Mouse (Mus musculus): ENCODE results near the gene Reps2.

Reps2 gene

DNA sequence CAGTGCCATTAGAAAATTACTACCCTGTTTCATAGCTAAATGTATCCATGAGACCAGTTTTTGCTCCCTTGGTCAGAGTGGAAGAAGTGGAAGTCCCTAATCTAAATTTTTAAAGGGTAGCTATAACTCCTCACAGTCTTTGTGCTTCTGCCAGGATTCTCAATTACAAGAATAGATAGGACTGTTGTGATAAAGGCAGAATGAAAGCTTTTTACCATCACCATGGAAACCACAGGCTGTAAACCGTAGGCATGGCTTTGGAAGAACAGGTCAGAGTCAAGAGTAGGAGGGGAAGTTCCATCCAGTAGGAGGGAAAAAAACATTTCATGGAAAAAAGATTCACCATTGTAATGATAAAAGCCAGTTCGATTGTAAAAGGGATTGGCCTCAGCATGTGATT is 147.0 kb downstream of the Reps2 start:
- ATAC-seq (ENCODE audit: low TSS enrichment): peak; percentile 67; the same call in 1 of the 2 replicates

DNA sequence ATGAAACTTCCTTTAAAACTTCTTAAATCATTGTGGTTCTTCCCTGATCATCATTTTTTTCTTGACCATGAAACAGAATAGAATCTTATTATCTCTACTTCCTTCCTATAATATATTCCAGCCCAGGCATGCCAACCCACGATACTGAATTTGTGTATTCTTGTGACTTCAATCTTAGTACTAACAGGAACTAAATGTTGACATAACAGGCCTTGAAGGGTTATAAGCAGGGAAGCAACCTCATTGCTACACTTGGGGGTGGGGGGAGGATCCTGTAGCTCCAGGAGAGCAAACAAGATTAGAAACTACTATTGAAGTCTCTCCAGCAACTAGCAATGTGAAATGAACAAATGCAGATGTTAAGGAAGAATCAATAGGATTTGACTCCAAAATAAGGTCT is 154.8 kb downstream of the Reps2 start:
- ATAC-seq (ENCODE audit: low TSS enrichment): no peak

DNA sequence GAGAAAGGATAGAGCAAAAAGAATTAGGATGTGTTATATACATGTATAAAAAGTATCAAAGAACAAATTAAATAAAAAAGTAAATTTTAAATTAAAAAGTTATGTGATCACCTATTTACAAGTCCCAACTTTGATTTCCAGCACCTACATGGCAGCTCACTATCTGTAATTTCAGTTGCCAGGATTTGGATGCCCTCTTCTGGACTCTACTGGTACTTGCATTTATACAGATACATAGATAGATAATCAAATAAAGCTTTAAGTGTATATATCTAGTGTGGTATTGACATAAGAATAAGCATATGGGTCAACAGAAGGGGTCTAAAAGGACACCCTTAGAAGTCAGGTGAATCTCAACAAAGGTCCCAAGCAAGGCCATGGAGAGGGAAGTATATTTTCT is 155.7 kb downstream of the Reps2 start:
- no peak for ATAC-seq (ENCODE audit: low TSS enrichment)

DNA sequence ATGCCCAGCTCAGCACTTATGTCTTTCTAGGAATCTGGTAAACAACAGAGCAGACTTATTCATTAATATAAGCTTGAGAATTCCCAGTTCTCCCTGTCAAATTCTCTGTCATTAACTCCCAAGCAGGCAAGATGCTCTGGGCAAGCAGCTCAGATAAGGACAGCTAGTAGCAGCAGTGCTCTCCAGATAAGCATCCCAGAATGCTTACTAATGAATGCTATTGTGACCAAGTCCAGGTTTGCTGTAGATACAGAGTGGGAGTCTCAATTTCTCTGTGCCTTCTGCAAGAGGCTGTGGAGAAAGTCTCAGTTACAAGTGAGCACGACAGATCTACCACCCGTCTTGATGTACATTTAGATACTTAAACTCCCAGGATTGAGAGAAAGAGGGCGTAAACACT is 173.2 kb downstream of the Reps2 start:
- ATAC-seq (ENCODE audit: low TSS enrichment): peak; percentile 13; the same call in 1 of the 2 replicates

DNA sequence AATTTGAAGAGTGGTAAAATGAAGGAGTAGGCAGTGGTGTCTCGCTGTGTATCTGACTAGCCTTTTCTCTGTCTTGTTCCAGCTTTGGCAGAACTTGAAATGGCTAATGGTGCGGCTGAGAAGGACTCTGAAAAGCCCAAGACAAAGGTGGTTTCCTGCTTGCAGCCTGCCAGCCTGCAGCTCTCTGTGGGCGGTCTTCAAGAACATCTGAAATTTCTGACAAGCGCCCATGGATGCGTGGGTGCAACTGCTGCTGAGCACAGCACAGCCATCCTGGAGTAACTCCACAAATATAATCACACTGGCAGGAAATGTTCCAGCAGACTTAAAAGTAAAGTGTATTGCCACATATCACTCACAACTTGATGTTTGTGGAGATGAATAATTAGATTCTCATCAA is 181.3 kb downstream of the Reps2 start:
- ATAC-seq (ENCODE audit: low TSS enrichment): peak; percentile 98

DNA sequence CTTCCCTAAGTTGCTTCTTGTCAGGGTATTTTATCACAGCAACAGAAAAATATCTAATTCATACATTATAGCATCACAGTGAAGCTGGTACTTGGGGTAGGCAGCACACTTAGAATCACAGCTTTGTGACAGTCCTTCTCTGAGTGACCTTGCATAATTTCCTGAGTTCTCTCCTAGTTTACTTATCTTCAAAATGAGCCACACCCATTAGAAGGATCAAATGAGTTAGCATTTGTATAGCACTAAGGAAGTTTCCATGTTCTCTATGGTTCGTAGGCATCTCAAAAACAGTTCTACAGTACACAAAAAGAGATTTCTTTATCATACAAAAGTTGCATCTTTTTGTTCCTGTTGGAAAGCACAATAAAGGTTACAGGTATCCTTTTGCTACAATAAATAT is 187.0 kb downstream of the Reps2 start:
- ATAC-seq (ENCODE audit: low TSS enrichment): no peak

DNA sequence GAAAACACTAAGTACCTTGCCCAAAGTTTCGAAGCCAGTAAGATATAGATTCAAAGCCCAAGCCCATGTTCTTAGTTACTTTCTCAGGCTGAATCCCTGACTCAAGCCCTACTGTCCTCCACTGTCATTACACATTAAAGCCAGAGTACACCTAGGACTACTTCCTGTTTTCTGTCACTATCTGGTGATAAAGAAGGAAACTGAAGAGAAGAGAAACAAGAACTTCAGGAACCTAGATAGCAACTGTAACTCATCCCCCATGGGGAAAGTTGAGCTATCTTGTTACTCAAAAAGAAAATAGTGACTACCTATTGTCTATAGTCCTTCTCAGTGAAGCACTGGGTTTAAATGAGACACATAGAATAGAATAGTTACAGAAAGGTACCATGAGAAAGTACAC is 188.1 kb downstream of the Reps2 start:
- ATAC-seq (ENCODE audit: low TSS enrichment): no peak

DNA sequence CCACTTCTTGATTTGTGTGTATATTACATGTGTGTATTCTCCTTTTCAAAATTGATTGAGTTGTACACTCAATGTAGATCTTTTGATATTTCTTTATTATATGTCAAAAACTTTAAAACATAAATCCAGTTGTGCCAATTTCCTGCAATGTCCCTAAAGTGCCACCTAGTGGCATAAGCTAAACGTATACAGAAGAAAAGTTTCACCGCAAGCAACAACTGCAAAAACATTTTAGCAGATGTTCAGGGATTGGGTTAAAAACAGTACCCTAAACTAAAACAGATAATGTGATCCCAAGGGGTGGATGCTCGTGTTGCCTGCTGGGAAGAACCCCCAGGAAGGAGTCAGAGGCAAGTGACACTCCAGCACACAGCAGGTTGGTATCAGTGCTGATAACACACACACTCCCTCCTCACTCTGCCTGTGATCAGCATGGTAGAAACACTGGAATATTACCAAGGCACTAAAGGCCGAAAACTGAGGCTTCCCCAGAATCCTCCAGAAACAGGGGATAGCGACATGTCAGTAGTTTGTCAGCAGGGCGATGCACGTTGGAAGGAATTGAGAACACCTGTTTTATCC is 189.5 kb downstream of the Reps2 start:
- ATAC-seq (ENCODE audit: low TSS enrichment): no peak

DNA sequence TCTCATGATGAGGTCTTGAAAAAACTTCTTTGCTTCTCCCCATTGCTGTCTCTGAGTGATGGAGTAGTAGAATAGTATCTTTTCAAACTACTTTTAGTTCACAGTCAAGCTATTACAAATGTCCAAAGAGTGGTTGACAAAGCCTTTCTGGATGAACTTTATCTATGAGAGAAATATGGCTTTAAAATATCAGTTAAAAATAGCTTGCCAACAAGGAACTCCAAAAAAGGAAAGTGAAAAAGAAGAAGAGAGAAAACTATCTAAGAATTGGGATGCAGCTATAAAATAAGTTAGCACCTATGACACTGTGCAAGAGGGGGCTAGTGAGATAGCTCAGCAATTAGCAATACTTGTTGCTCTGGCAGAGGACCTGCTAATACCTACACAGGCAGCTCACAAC is 190.8 kb downstream of the Reps2 start:
- ATAC-seq (ENCODE audit: low TSS enrichment): no peak

DNA sequence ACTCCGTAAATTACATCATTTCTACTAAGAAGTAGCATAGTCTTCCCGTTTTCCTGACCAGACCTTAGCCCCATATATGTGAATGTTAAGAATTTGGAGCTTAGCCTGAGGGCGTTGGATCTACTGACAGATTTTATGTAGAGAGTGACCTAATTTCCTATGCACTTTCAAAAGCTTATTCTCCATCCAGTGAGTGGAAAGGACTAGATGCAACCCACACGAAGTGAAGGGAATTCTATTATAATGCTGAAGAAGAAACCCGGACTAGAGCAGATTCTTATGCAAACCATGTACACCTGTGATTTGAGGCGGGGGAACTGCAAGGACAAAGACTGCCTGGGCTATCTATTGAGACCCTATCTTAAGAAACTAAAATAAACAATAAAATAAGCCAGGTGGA is 195.5 kb downstream of the Reps2 start:
- ATAC-seq (ENCODE audit: low TSS enrichment): peak; percentile 65; the same call in 1 of the 2 replicates

DNA sequence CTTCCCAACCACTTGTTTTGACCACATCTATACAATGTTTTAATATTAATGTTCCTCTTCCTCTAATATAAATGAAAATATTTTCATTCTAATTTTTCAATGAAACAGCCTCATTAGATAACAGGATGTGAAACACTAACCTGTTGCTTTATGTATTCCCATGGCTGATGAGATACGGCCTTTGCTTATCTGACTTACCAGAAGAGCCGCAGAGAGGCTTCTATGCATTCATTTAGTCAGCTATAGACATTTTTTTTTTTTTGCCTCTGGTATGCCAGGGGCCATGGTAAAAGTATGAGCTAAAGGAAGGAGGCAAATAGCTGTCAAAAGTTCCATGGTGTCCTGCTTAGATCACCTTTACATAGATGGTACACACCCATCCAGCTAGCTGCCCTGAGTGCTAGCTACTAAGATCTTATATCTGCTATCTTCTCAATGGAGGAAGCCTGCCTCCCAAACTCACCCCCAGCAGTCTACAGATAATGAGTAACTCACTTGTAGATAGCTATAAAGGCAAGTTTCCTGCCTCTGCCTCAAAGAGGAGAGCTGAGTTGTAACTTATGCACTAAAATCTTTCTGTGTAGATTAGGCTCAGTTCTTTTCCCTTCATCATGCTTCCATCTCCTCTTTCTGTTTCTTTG is 196.7 kb downstream of the Reps2 start:
- ATAC-seq (ENCODE audit: low TSS enrichment): no peak

DNA sequence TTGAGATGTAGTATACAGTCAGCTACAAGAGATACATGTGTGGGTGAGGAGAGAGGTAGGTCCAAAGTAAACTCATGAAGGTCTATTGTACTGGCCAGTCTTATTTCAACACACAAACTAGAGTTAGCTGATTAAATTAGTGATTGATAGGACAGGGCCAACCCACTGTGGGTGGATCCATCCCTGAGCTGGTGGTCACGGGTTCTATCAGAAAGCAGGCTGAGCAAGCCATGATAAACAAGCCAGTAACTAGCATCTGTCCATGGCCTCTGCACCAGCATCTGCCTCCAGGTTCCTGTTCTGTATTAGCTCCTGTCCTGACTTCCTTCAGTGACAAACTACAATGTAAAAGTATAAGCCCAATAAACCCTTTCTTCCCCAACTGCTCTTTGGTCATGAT is 200.1 kb downstream of the Reps2 start:
- no peak for ATAC-seq (ENCODE audit: low TSS enrichment)

DNA sequence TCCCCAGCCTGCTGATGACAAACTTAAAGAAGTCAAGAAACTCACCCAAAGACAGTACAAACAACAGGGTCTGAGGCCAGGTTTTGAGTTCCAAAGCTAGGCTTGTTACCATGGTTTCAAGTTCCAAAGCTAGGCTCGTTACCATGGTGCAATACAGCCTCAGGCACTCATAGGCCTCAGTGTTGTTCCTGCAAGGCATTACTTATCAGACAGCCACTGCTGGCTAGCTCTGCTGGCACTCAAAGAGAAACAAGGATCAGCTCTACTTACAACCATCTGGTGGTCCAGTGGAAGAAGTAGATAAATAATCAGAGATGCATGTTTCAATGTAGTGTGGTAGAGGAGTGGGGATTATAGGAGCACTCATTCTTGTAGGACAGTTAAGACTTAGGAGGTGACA is 200.5 kb downstream of the Reps2 start:
- ATAC-seq (ENCODE audit: low TSS enrichment): no peak

DNA sequence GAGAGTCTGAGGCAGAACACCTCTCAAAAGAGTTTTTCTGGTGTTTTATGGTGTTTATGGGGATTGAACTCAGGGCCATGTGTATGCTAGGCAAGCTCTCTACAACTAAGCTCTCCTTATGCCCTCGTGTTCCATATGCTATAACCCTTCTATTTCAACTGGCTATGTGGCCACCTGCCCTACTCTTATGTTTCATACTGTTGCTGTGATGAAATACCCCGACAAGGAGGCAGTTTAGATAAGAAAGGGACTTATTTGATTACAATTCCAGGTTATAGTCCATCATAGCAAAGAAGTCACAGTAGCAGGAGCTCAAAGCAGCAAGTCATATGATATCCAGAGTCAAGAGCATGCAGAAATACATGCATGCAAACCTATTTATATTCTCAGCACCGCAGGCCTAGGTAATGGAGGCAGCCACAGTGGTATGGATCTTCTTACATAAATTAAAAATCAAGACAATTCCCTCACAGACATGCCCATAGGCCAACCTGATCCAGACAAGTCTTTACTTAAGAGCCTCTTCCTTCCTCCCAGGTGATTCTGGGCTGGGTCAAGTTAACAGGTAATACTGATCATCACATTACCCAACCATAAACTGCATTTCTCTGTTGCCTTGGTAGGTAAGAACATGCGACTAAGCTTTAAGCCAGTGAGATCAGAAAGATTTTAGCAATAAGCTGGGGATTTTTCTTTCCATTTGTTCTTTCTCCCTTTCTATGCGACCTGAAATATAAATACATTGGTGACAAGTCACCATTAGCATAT is 210.5 kb downstream of the Reps2 start:
- no peak for ATAC-seq (ENCODE audit: low TSS enrichment)

DNA sequence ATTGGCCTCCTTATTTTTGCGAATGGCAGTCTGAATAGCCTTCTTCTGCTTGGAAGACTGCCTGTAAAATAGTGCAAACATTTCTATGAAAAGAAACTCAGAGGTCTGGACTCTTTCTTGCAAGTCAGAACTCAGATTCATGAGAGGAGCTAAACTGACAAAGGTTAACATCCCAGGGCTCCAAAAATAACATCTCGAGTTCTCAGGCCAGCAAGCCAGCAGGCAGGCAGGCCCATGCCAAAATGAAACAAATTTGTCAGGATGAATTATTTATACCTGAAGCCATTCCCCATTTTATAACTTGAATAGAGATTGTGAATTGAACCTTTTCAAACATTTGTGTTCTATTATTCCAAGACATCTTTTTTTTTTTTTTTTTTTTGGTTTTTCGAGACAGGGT is 215.8 kb downstream of the Reps2 start:
- no peak for ATAC-seq (ENCODE audit: low TSS enrichment)

DNA sequence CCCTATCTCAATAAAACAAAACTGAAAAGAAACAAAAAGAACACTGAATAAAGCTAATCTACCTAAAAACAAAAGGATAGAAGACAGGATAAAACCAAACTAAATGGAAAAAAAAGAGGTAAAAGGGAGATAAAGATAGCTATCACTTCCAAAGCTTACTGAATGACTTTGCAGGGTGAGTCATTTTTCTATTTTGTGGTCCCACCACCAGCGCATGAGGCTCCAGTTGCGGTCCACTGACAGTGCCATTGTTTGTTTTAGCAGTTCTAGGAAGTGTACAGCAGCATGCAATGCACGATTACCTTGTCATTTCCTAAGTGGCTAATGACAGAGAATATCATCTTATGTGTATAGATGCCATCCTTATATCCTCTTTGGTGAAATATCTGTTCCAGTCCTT is 224.0 kb downstream of the Reps2 start:
- ATAC-seq (ENCODE audit: low TSS enrichment): no peak

DNA sequence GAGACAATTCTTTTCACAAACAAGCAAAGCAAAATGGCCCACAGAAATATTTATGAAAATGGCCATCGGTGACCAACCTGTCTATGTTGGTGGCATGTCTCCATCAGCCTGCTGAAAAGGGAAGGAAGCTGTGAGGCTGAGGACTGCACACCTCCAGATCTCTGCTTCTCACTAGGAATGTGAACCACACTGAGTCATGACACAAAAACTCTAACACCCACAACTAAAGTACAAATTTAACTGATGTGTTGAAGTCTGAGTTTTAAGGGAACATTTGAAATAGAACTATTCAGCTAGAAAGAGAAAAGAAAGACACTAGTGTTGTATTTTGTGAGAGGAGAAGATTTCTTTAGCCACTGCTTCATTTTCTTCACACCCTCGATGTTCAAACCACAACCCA is 230.3 kb downstream of the Reps2 start:
- peak; percentile 86 for ATAC-seq (ENCODE audit: low TSS enrichment)

DNA sequence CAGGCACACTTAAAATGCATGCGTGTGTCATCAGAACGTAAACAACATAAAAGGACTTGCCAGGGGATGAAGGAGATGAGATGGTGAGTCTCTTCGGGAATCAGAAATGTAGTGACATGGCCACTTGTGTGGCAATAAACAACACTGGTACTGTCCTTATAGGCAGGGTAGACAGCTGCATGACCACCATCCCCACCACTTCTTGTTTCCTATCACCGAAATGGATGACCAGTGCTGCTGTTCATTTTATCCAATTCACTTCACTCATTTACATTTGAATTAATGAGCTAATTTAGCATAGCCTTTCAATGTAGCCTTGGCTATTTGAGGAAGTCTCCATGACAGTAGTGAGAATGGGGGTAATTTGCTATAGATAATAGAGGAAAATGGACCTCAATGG is 236.2 kb downstream of the Reps2 start:
- no peak for ATAC-seq (ENCODE audit: low TSS enrichment)

DNA sequence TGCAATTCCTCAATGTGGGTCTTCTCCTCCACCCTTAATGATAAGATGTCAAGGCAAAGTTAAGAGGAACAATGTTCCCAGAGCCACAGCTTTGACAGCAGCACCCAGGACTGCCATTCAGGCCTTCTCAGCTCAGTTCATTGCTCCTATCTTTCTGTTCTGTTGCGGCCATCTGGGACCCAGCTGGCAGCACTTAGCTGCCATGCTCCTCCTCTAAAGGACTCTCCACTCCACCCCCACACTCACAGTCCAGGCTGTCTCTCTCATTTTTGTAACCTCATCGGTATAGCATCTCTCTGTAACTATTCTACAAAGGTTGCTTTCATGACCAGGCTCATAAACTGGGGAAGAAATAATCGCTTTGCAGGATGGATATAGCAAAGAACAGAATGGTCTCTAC is 241.0 kb downstream of the Reps2 start:
- peak; percentile 74 for ATAC-seq (ENCODE audit: low TSS enrichment)

DNA sequence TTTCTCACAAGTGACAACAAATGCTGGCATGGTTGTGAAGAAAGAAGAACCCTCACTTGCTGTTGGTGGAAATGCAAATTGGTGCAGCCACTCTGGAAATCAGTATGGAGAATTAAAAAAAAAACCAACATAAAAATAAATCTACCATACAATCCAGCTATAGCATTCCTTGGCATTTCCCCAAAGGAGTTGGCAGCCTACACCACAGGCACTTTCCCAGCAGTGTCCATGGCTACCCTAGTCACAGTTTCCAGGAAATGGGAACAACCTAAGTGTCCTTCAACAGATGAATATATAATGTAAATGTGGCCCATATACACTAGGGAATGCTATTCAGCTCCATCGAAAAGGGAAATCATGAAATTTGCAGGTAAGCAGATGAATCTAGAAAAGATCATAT is 262.7 kb downstream of the Reps2 start:
- ATAC-seq (ENCODE audit: low TSS enrichment): peak; percentile 85

DNA sequence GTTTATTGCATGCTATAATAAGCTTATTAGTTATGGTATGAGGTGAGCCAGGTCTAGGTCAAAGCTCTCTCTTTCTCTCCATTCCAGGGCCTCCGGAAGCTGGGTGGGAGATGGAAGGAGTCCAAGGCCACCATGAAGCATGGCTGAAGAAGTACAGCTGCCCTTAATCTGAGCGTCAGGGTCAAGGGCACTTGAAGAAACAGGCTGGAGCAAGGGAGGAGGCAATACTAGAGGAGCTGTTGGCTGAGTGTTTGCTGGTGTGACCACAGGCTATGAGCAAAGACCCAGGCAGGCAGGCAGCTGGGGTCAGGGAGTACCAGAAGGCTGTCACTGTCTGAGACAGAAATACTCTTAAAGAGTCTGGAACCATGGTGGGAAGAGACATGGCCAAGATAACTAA is 280.2 kb downstream of the Reps2 start:
- ATAC-seq (ENCODE audit: low TSS enrichment): no peak
